Mouse (Mus musculus): ENCODE data around the gene Zap70.

Gene Zap70

DNA sequence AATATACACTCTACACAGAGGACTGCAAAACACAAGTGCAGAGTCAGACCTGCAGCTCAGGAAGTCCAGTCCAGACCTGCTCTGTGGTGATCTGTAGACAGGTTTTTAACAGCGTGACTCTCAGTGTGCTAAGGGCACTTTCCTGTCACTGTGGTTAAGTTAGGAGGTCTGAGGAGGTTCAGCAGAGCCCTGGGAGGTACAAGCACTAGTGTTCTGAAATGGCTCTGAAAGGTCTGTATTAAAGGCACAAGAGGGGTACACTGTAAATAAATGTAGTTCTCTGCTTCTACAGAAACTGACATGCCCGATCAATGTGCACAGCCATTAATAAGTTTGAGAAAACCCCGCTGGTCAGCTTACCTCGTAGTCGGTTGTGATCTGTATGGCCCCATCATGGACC is 62.8 kb downstream of the Zap70 start:
- DNase-seq (ENCODE audit: extremely low spot score, low read depth, low spot score): no peak

DNA sequence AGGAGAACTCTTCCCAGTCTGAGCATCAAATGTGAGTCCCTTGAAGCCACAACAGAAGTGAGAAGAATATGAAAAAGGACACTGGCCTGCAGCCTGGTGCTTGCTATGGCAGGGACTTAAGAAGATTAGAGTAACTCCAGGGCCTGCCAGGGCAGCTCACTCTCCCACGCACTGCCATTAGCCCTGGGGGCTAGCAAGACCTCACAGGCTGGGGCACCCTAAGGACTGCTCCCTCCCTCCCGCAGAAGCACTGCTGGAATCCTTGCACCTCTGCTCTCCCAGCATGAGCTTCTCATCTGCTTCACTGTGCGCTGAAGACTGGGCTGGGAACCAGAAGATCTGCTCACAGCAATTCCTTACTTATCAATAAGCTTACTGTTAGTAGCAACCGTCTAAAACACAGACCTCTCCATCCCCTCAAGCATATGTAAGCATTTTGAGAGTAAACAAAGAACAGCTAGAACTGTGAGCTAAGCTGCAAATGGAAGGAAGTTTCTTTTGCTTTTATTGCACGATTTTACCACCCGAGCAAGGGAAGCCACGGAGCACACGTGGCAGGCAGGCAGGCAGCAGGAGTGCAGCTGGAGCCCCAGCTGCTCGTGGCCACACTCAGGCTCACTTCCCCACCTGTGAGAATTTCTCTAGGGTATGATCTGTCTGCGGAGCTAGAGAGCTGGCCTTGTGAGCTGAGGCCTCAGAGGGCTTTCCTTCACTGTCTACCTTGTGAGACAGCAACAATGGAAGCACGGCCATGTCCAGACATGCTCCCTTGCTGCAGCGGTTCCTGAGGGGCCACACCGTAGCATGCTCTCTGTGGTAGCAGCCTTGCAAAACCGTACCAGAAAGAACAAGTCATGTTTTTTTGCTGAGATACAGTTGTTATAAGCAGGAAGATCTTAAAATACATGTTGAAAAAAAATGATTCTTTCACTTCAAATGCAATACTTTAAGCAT is 69.6 kb downstream of the Zap70 start:
- DNase-seq (ENCODE audit: extremely low spot score, low read depth, low spot score): no peak
